Mouse (Mus musculus) midbrain, postnatal 0 days (tissue): Measurements from ENCODE around the gene Calm3. TPM values are rescaled to one million over a fixed set of nuclear protein-coding genes. Genes with fewer than 3 reads are reported as not detected.

Experiments
- ATAC-seq: fragments of 200-750 bp; cut with Nextera tagmentation; 2 replicates; pipeline ENCODE4 v1.8.0; 2017; ENCODE audit warnings: moderate number of reproducible peaks, mild to moderate bottlenecking, moderate TSS enrichment, moderate library complexity; ENCODE audit not compliant: low FRiP score
- DNase-seq: peaks from one replicate; pipeline ENCODE4 v3.0.0-alpha.2; 2015; ENCODE audit warnings: low spot score
- H3K27ac ChIP-seq: fragments of 300-500 bp; sonication (generic); 2 replicates; pipeline ENCODE4 v1.5.1; 2014; ENCODE audit warnings: low read depth, mild to moderate bottlenecking, low read length, mixed read lengths
- H3K27me3 ChIP-seq: fragments of 300-500 bp; sonication (generic); 2 replicates; pipeline ENCODE4 v1.6.1; 2014; ENCODE audit warnings: low read length, control low read depth, mixed read lengths; ENCODE audit not compliant: insufficient read depth
- H3K36me3 ChIP-seq: fragments of 300-500 bp; sonication (generic); 2 replicates; pipeline ENCODE4 v1.6.1; 2014; ENCODE audit warnings: low read length, control low read depth, mixed read lengths; ENCODE audit not compliant: insufficient read depth
- H3K4me1 ChIP-seq: fragments of 300-500 bp; sonication (generic); 2 replicates; pipeline ENCODE4 v1.6.1; 2014; ENCODE audit warnings: mild to moderate bottlenecking, control low read depth, antibody characterized with exemption, low read length, mixed read lengths; ENCODE audit not compliant: insufficient read depth
- H3K4me2 ChIP-seq: fragments of 300-500 bp; sonication (generic); 2 replicates; pipeline ENCODE4 v1.6.1; 2014; ENCODE audit warnings: low read depth, mild to moderate bottlenecking, low read length, mixed read lengths; ENCODE audit not compliant: poor library complexity, severe bottlenecking
- H3K4me3 ChIP-seq: fragments of 300-500 bp; sonication (generic); 2 replicates; pipeline ENCODE4 v1.5.1; 2014; ENCODE audit warnings: low read depth, mild to moderate bottlenecking, low read length, moderate library complexity
- H3K9ac ChIP-seq: fragments of 300-500 bp; sonication (generic); replicated peaks from 2 replicates; pipeline ENCODE4 v1.6.1; 2014; ENCODE audit warnings: mild to moderate bottlenecking, low read length, moderate library complexity, mixed read lengths; ENCODE audit not compliant: poor library complexity, severe bottlenecking
- H3K9me3 ChIP-seq: fragments of 300-500 bp; sonication (generic); 2 replicates; pipeline ENCODE4 v1.6.1; 2016; ENCODE audit warnings: low read length, control low read depth
- CTCF ChIP-seq: IDR thresholded peaks from 2 replicates; pipeline ENCODE4 v1.5.1; 2016; ENCODE audit warnings: antibody characterized with exemption, mild to moderate bottlenecking
- WGBS: fragments of 180-500 bp; shearing (Covaris S2); extraction: QIAGEN DNeasy Blood & Tissue Kit; methylation state at CpG from one replicate; pipeline ENCODE4 v1.1.7; 2014; 5-methylcytosine and 5-hydroxymethylcytosine counted together
- polyA plus RNA-seq: library from polyadenylated mRNA; unstranded; fragments of >200 nt; fragmentation: Nextera tagmentation; extraction: Ambion mirVana; gene quantifications from 2 replicates; pipeline ENCODE4 v1.2.1, GENCODE M21; 2015
- total RNA-seq: library from RNA; depleted of rRNA; stranded (reverse); fragments of >200 nt; gene quantifications from 2 replicates; pipeline ENCODE4 v1.2.3, GENCODE M21; 2014

The Calm3 gene
- total and polyA plus RNA-seq, 2 experiments from 2014 or later, result 467 to 1,985 TPM

DNA sequence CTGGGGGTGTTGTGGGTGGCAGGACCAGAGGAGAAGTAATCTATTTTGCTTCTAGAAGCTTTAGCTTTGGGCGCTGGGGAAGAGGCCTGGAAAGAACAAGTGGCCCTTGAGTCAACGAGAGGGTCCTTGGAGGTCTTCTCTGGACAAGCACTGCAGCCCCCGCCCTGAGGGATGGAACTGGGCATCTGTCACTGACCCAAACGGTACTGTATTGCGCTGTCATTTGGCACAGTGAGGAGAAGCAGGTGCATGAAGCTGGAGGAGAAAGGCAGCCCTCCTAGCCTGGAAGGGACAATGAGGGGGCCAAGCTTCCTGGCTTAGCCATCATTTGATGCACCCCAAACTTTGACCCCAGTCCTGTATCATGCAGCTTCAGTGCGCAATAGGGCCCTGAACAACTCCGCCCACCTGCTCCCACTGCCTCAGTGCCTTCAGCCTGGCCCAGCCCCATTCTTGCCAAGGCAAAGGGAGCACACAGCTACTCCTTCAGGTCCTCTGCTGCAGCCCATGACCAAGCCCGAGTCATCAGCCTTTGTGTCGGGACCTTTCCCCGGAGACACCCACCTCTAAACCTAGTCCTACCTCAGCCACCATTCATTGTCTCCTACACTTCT, 1.4 kb downstream of the Calm3 start:
- Histone ChIP-seq H3K27ac (peak overlapping the region; percentile 98), H3K9ac (peak overlapping the region; percentile 97), H3K36me3 (peaks cover 15% of the 10 kb centered on the region), H3K27me3 (no peaks in the 10 kb centered on the region), H3K4me1 (peaks cover 9% of the 10 kb centered on the region; the same call in 1 of the 2 replicates), H3K9me3 (no peaks in the 10 kb centered on the region), H3K4me2 (peak overlapping the region; percentile 95), H3K4me3 (peak overlapping the region; percentile 92)
- 35% methylated on average over 10 of the region's 10 CpGs for WGBS
- no peak for TF ChIP-seq CTCF
- ATAC-seq (no peak), DNase-seq (peak; percentile 51)

- peak overlapping the region; percentile 98 for H3K27ac ChIP-seq
- no peaks in the 10 kb centered on the region for H3K27me3 ChIP-seq
- peaks cover 9% of the 10 kb centered on the region; the same call in 1 of the 2 replicates for H3K4me1 ChIP-seq
- H3K4me2 ChIP-seq, result peak overlapping the region; percentile 95
- DNase-seq (no peak), ATAC-seq (no peak)
- H3K4me3 ChIP-seq, result peak overlapping the region; percentile 92
- H3K9ac ChIP-seq, result peak overlapping the region; percentile 97
- H3K36me3 ChIP-seq, result peaks cover 21% of the 10 kb centered on the region
- no peaks in the 10 kb centered on the region for H3K9me3 ChIP-seq
- TF ChIP-seq CTCF, result no peak
- WGBS, result 21% methylated on average over 6 of the region's 6 CpGs
These were observed 2.0 kb downstream of the Calm3 start for GRCm38 (mm10) chr7:16921881-16922335.

DNA sequence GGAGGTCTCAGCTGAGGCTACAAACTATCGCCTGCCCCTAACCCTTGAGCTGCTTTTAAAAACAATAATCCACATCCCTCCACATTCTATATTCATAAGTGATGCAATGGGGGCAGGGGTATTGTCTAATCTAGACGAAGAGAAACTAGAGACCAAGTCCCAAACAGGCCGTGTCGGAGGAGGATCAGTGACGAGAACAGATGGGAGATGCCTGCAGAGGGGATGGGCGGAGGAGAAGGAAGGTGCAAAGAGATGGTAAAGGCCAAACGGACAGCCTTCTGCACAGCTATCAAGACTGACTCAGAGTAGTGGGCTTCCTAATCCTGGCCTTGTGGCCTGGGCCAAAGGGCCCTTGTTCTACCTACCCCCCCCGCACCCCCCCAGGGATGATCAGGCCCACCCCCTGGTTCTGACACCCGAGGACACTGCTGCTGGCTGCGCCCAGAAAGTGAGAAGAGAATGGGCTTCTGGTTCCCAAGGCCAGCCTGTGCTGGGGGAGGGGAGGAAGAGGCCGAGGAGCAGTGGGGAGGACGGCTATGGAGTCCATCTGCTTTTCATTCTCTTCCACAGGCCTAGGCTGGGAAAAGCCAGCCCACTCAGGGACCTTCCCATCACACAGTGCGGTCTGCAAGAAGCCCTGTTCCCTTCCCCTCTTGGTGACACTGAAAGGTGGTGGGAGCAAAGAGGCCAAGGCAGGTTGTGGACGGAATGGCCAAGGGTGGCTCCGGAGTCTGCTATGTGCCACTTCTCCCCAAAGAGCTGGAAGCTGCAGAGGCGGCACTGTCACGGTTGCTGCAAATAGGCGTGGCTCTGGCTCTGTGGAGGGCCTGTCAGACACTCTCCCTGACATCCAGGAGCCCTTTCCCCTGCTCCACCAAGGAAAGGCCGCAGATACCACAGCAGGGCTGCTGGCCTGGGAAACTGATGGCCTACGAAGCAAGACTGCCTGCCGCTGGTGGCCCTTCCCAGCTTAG, 2.8 kb downstream of the Calm3 start:
- no peaks in the 10 kb centered on the region for H3K9me3 ChIP-seq
- ATAC-seq (no peak), DNase-seq (no peak)
- H3K27ac ChIP-seq, result peak overlapping the region; percentile 98
- H3K4me1 ChIP-seq, result peaks cover 9% of the 10 kb centered on the region; the same call in 1 of the 2 replicates
- H3K36me3 ChIP-seq, result peaks cover 29% of the 10 kb centered on the region
- WGBS, result 26% methylated on average over 21 of the region's 21 CpGs
- no peak for TF ChIP-seq CTCF
- H3K9ac ChIP-seq, result peak overlapping the region; percentile 97
- no peaks in the 10 kb centered on the region for H3K27me3 ChIP-seq
- H3K4me3 ChIP-seq, result peak overlapping the region; percentile 92
- peak overlapping the region; percentile 95 for H3K4me2 ChIP-seq

DNA sequence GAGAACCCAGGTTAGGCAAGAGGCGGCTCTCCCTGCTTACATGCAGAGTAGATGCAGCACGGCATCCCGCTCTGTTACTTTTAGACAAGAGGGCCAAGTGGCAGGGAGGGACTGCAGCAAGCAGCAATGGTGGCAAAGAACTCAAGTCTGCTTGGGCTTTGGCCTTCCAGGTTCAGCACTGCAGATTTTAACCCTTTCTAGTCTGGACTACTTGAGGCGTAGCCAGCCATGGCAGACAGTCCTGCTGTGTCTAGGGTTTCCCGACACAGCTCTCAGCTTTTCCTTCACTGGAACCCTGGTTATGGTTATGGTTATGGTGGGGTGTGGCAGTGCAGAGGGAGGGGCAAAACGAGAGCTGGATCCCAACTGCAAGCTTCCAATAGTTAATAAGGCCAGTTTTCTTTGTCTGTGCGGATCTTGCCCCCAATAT, 3.7 kb downstream of the Calm3 start:
- Histone ChIP-seq H3K36me3 (peaks cover 37% of the 10 kb centered on the region), H3K4me3 (peak overlapping the region; percentile 9; the same call in 1 of the 2 replicates), H3K27me3 (no peaks in the 10 kb centered on the region), H3K4me2 (peak overlapping the region; percentile 95), H3K27ac (no peak overlapping the region; the same call in 1 of the 2 replicates), H3K9ac (0 out of 2 replicates have a peak overlapping the region, but pooled peaks have one; percentile 6), H3K4me1 (peaks cover 9% of the 10 kb centered on the region; the same call in 1 of the 2 replicates), H3K9me3 (no peaks in the 10 kb centered on the region)
- 77% methylated on average over 7 of the region's 7 CpGs for WGBS
- no peak for TF ChIP-seq CTCF
- DNase-seq (no peak), ATAC-seq (no peak)

DNA sequence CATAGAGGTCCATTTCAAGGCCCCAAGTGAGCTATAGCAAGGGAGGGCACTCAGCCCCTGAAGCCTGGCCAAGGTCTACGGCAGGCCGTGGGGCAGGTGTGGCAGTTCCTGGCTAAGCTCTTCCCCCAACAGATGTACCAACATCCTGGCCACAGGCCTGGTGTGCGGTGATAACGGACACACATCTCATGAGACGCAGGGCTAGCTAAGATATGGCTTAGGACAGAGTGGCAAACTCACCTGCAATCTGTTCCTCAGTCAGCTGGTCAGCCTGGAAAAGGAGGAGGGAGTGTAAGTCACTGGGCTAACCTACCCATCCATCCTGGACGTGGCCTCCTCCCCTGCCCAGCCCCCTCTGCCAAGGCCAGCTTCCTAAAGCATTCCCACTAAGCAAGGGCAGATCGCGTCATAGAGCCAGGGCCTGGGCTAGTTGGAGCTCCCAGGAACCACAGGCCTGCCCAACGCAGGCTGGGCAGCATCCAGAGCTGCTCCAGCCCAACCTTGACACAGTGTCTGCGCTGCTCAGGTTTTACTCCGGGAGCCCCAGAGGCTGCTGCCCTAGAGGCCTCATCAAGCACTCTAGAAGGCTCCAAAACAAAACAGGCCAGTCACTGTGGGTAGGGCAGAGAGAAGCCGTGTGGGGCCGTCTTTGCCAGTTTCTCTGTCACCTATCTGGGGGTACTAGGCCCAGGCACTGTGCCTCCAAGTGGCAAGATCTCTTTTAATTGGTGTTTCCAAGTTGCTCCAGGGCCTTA, 4.3 kb downstream of the Calm3 start:
- no peaks in the 10 kb centered on the region for H3K27me3 ChIP-seq
- peaks cover 43% of the 10 kb centered on the region for H3K36me3 ChIP-seq
- 67% methylated on average over 13 of the region's 13 CpGs for WGBS
- no peaks in the 10 kb centered on the region for H3K9me3 ChIP-seq
- H3K4me3 ChIP-seq, result peak overlapping the region; percentile 9; the same call in 1 of the 2 replicates
- H3K4me2 ChIP-seq, result peak overlapping the region; percentile 95
- no peak for ATAC-seq
- no peak for TF ChIP-seq CTCF
- peaks cover 9% of the 10 kb centered on the region; the same call in 1 of the 2 replicates for H3K4me1 ChIP-seq
- DNase-seq, result no peak
- peak overlapping the region; percentile 6; the same call in 1 of the 2 replicates for H3K9ac ChIP-seq
- no peak overlapping the region for H3K27ac ChIP-seq
